Mouse (Mus musculus) frontal cortex, adult 2 months (tissue): ENCODE measurements around the gene Ogfod3. TPM values are rescaled to one million over a fixed set of nuclear protein-coding genes. Genes with fewer than 3 reads are reported as not detected.

Source experiments
- DNase-seq, 2 experiments: peaks; one replicate each; pipeline ENCODE4 v3.0.0; 2022; ENCODE audit warnings: low spot score in 1 of 2; ENCODE audit errors: extremely low spot score in 1 of 2
- polyA plus RNA-seq: library from polyadenylated mRNA; depleted of rRNA; stranded (reverse); fragments of >200 nt; gene quantifications from 2 replicates; pipeline ENCODE4 v1.2.3, GENCODE M21; 2012; rRNA removed

The Ogfod3 gene
- polyA plus RNA-seq, 1 experiment = 7.6 TPM

DNA sequence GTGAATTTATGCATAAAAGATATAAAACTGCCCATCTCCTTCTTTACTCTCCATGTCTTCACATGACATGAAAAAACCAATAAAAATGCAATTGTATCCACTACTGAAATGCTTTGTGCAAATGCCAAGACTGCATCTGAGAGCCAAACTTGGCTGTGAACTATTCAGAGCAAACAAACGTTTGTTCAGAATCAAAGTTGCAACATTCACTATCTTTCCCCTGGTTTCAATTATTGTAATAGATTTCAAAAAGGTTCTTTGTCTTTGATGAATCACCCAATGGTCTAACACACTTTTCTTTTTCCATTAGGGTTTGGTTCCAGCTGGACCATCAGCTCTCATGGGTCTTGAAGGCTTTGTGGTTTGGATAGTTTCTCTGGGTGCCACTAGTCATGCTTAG, 74.9 kb downstream of the Ogfod3 start:
- no peak for DNase-seq

Other genes starting within 250 kb of the Ogfod3 start
- 103 and 105 TPM in 2 replicates for gene Csnk1d, start 213.4 kb downstream of the Ogfod3 start, polyA plus RNA-seq
- gene Cd7, start 165.3 kb downstream of the Ogfod3 start, polyA plus RNA-seq = 1.5 and 1.8 TPM in 2 replicates
- not detected in 2 replicates for gene Sectm1b, start 141.1 kb downstream of the Ogfod3 start, polyA plus RNA-seq
- 0.08 TPM in 1 of 2 replicates, not detected in the other for gene Sectm1a, start 123.5 kb downstream of the Ogfod3 start, polyA plus RNA-seq
- gene Tex19.2, start 86.0 kb downstream of the Ogfod3 start, polyA plus RNA-seq = not detected in 2 replicates
- 0.04 and 0.13 TPM in 2 replicates for gene Tex19.1, start 58.6 kb downstream of the Ogfod3 start, polyA plus RNA-seq
- 0.10 and 0.11 TPM in 2 replicates for gene Uts2r, start 44.4 kb downstream of the Ogfod3 start, polyA plus RNA-seq
- 67.3 and 70.2 TPM in 2 replicates for gene Hexdc, start 278 bp downstream of the Ogfod3 start, polyA plus RNA-seq
- gene Cybc1, start 24.6 kb upstream of the Ogfod3 start, polyA plus RNA-seq = 23.8 and 26.3 TPM in 2 replicates
- gene Narf, start 32.5 kb upstream of the Ogfod3 start, polyA plus RNA-seq = 39.7 and 40.6 TPM in 2 replicates
- gene Foxk2, start 55.3 kb upstream of the Ogfod3 start, polyA plus RNA-seq = 48.3 and 51.0 TPM in 2 replicates
- gene Wdr45b, start 149.7 kb upstream of the Ogfod3 start, polyA plus RNA-seq = 72.8 and 74.8 TPM in 2 replicates
- gene Rab40b, start 183.5 kb upstream of the Ogfod3 start, polyA plus RNA-seq = 50.7 and 51.4 TPM in 2 replicates
- gene Fn3krp, start 216.7 kb upstream of the Ogfod3 start, polyA plus RNA-seq = 33.7 TPM in 2 replicates
- 42.5 and 44.7 TPM in 2 replicates for gene Fn3k, start 230.2 kb upstream of the Ogfod3 start, polyA plus RNA-seq
- 53.0 and 59.9 TPM in 2 replicates for gene Tbcd, start 247.2 kb upstream of the Ogfod3 start, polyA plus RNA-seq